ENCODE assay signal across 20 mouse cellular contexts in genomic region chr17:17447821-17448220, GRCm38 (mm10). TPM values are rescaled to one million over a fixed set of nuclear protein-coding genes. Genes with fewer than 3 reads are reported as not detected.
A peak's percentile ranks its signal among the peaks of the same experiment; 100 is the strongest.
DNase-seq lines count a peak whose midpoint lies in the region; ATAC-seq lines count a peak whose summit lies in the region.
"Had no signal": no experiment of that assay in that cellular context is flagged by ENCODE, and none has a peak within 500 bp of the region (broad histone marks: within the 10 kb centered on the region; RNA-seq: fewer than 3 reads in every experiment).

No protein-coding gene starts in this region.

- H3K4me1 ChIP-seq in hindbrain, embryonic 13.5 days (replicated peaks) = peaks cover 12% of the 10 kb centered on the region
- H3K4me1 ChIP-seq in hindbrain, embryonic 10.5 days (replicated peaks) = peaks cover 14% of the 10 kb centered on the region
- peaks cover 17% of the 10 kb centered on the region for H3K4me1 ChIP-seq in midbrain, embryonic 13.5 days (replicated peaks)
- H3K4me1 ChIP-seq in midbrain, embryonic 10.5 days = peaks cover 35% of the 10 kb centered on the region
- peaks cover 33% of the 10 kb centered on the region for H3K4me1 ChIP-seq in limb, embryonic 10.5 days
- H3K4me1 ChIP-seq: liver, embryonic 13.5 days had no signal

- ATAC-seq in hindbrain, embryonic 13.5 days (ENCODE audit: low FRiP score) = peak; percentile 28; the same call in 1 of the 2 replicates
- peak; percentile 10 for ATAC-seq in midbrain, embryonic 13.5 days

- no peak overlapping the region for H3K4me3 ChIP-seq in hindbrain, embryonic 13.5 days
- H3K4me3 ChIP-seq in hindbrain, embryonic 10.5 days = no peak overlapping the region
- no peak overlapping the region for H3K4me3 ChIP-seq in midbrain, embryonic 13.5 days (replicated peaks)
- no peak overlapping the region for H3K4me3 ChIP-seq in midbrain, embryonic 10.5 days
- H3K4me3 ChIP-seq in limb, embryonic 10.5 days = no peak overlapping the region
- H3K4me3 ChIP-seq: liver, embryonic 13.5 days had no signal

- WGBS in hindbrain, embryonic 13.5 days = 86% methylated on average over 5 of the region's 5 CpGs
- WGBS in hindbrain, embryonic 10.5 days = 92% methylated on average over 5 of the region's 5 CpGs
- 80% methylated on average over 5 of the region's 5 CpGs for WGBS in midbrain, embryonic 13.5 days
- WGBS in midbrain, embryonic 10.5 days = 85% methylated on average over 5 of the region's 5 CpGs
- WGBS in limb, embryonic 10.5 days = 78% methylated on average over 5 of the region's 5 CpGs

- H3K36me3 ChIP-seq in hindbrain, embryonic 13.5 days = no peaks in the 10 kb centered on the region
- H3K36me3 ChIP-seq in hindbrain, embryonic 10.5 days = peaks cover 12% of the 10 kb centered on the region; the same call in 1 of the 2 replicates
- H3K36me3 ChIP-seq in midbrain, embryonic 13.5 days = no peaks in the 10 kb centered on the region
- H3K36me3 ChIP-seq in midbrain, embryonic 10.5 days = peaks cover 59% of the 10 kb centered on the region
- peaks cover 81% of the 10 kb centered on the region for H3K36me3 ChIP-seq in limb, embryonic 10.5 days
- H3K36me3 ChIP-seq: heart, embryonic 12.5 days; hindbrain, embryonic 15.5 days; kidney, embryonic 15.5 days; limb, embryonic 13.5 days; liver, embryonic 13.5 days had no signal

- no peak overlapping the region; the same call in 1 of the 2 replicates for H3K4me2 ChIP-seq in hindbrain, embryonic 13.5 days
- H3K4me2 ChIP-seq in midbrain, embryonic 13.5 days (replicated peaks) = no peak overlapping the region
- H3K4me2 ChIP-seq: liver, embryonic 13.5 days had no signal

- no peaks in the 10 kb centered on the region for H3K9me3 ChIP-seq in hindbrain, embryonic 13.5 days
- no peaks in the 10 kb centered on the region for H3K9me3 ChIP-seq in hindbrain, embryonic 10.5 days
- no peaks in the 10 kb centered on the region for H3K9me3 ChIP-seq in midbrain, embryonic 13.5 days
- no peaks in the 10 kb centered on the region for H3K9me3 ChIP-seq in midbrain, embryonic 10.5 days (replicated peaks)
- no peaks in the 10 kb centered on the region for H3K9me3 ChIP-seq in limb, embryonic 10.5 days (replicated peaks)
- H3K9me3 ChIP-seq: forebrain, embryonic 12.5 days; heart, embryonic 12.5 days; hindbrain, embryonic 15.5 days; kidney, embryonic 15.5 days; limb, embryonic 13.5 days; liver, embryonic 13.5 days; midbrain, embryonic 12.5 days had no signal

- no peaks in the 10 kb centered on the region for H3K27me3 ChIP-seq in hindbrain, embryonic 13.5 days
- no peaks in the 10 kb centered on the region for H3K27me3 ChIP-seq in hindbrain, embryonic 10.5 days (ENCODE audit: insufficient read depth, poor library complexity, severe bottlenecking)
- no peaks in the 10 kb centered on the region for H3K27me3 ChIP-seq in midbrain, embryonic 13.5 days
- H3K27me3 ChIP-seq in midbrain, embryonic 10.5 days (ENCODE audit: low read depth, poor library complexity, severe bottlenecking) = no peaks in the 10 kb centered on the region
- no peaks in the 10 kb centered on the region for H3K27me3 ChIP-seq in limb, embryonic 10.5 days (ENCODE audit: low read depth, poor library complexity, severe bottlenecking)
- H3K27me3 ChIP-seq: forebrain, embryonic 12.5 days; heart, embryonic 12.5 days; hindbrain, embryonic 15.5 days; kidney, embryonic 15.5 days; limb, embryonic 13.5 days; midbrain, embryonic 12.5 days had no signal

- no peak overlapping the region for H3K27ac ChIP-seq in hindbrain, embryonic 13.5 days
- no peak overlapping the region for H3K27ac ChIP-seq in hindbrain, embryonic 10.5 days
- H3K27ac ChIP-seq in midbrain, embryonic 13.5 days = no peak overlapping the region
- H3K27ac ChIP-seq in midbrain, embryonic 10.5 days (replicated peaks) = no peak overlapping the region
- peak overlapping the region; percentile 90 for H3K27ac ChIP-seq in limb, embryonic 10.5 days
- H3K27ac ChIP-seq: limb, embryonic 13.5 days; liver, embryonic 13.5 days had no signal

- DNase-seq in hindbrain, embryonic 10.5 days (ENCODE audit: low spot score) = no peak
- DNase-seq in midbrain, embryonic 10.5 days (ENCODE audit: low spot score) = no peak
- no peak for DNase-seq in limb, embryonic 10.5 days (ENCODE audit: low spot score)
- DNase-seq in kidney, postnatal 4 days = no peak
- DNase-seq in frontal cortex, postnatal 36 days (ENCODE audit: low spot score in 2 of 2) = no peak
- DNase-seq: adrenal gland, adult 2 months; cerebellum, adult 11 months; cerebellum, postnatal 36 days; gastrocnemius, postnatal 36 days; heart, postnatal 14 days; liver, embryonic 13.5 days; thymus, postnatal 14 days had no signal

- no peak overlapping the region for H3K9ac ChIP-seq in hindbrain, embryonic 13.5 days
- H3K9ac ChIP-seq in midbrain, embryonic 13.5 days (replicated peaks) = no peak overlapping the region
- H3K9ac ChIP-seq: kidney, embryonic 15.5 days; liver, embryonic 13.5 days; midbrain, embryonic 12.5 days had no signal

RNA-seq across cellular contexts. Expression of gene Lix1, which starts 45.3 kb away (rescaled TPM):
- 9.3 and 12.4 TPM in 2 replicates for polyA plus RNA-seq in hindbrain, embryonic 13.5 days (2015; fragmentation: Nextera tagmentation; extraction: Ambion mirVana)
- 31.6 and 55.2 TPM in 2 replicates for polyA plus RNA-seq in hindbrain, embryonic 10.5 days (2016; fragmentation: Nextera tagmentation; extraction: Ambion mirVana)
- 19.4 and 21.6 TPM in 2 replicates for polyA plus RNA-seq in midbrain, embryonic 13.5 days (2015; fragmentation: Nextera tagmentation; extraction: Ambion mirVana)
- 82.7 and 96.2 TPM in 2 replicates for polyA plus RNA-seq in midbrain, embryonic 10.5 days (2016; fragmentation: Nextera tagmentation; extraction: Ambion mirVana)
- polyA plus RNA-seq in limb, embryonic 10.5 days (2016; fragmentation: Nextera tagmentation; extraction: Ambion mirVana) = 216 and 262 TPM in 2 replicates
